Comparison of ENCODE assay signal across 7 mouse cellular contexts in the genomic region with DNA sequence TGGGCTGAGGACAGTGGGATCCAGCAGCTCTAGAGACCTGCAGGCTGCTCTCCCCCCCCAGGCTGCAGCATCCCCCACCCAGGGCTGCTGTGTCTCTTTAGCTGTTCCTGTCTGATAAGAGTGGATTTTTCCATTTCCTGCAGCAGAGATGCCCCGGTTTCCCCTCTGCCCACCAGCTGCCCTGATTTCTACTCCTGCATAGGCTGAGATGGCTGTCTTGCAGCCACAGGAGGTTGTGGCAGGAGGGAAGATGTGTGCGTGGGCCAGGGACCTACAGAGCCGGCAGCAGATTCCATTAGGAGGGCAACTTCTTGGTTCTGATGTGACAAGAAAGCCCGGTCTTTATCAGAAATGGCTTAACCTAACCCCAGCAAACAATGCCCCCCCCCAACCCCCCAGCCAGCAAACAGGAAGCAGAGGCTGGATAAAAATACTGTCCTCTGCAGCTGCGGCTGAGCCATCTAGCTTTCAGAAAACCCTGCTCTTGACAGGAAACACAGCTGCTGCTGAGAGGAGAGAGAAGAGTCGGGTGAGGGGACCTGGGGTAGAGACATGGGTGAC. TPM values are rescaled to one million over a fixed set of nuclear protein-coding genes. Genes with fewer than 3 reads are reported as not detected.
DNase-seq lines count a peak whose midpoint lies in the region; ATAC-seq and TF ChIP-seq lines count a peak whose summit lies in the region.

No protein-coding gene starts in this region.

- no peak overlapping the region for H3K9ac ChIP-seq in intestine, embryonic 15.5 days
- no peak overlapping the region for H3K9ac ChIP-seq in intestine, postnatal 0 days (ENCODE audit: low read depth, low read length)

- no peak overlapping the region for H3K4me3 ChIP-seq in intestine, embryonic 15.5 days (replicated peaks)
- no peak overlapping the region for H3K4me3 ChIP-seq in intestine, postnatal 0 days (ENCODE audit: low read depth, low read length)

- TF ChIP-seq CTCF in intestine, postnatal 0 days (IDR thresholded peaks at IDR 0.05; ENCODE audit: low read depth) = no peak

- peak; percentile 13 for DNase-seq in c-Kit-positive CD71-negative TER-119-negative erythroid progenitor cells, embryonic 14.5 days (ENCODE audit: low read depth)
- DNase-seq in retina, embryonic 14.5 days (ENCODE audit: low spot score) = no peak
- no peak for DNase-seq in c-Kit-positive CD71-positive TER-119-positive erythroid progenitor cells, embryonic 14.5 days (ENCODE audit: low spot score)

- H3K27me3 ChIP-seq in intestine, embryonic 15.5 days (replicated peaks) = no peaks in the 10 kb centered on the region; the same call in 1 of the 2 replicates
- no peaks in the 10 kb centered on the region for H3K27me3 ChIP-seq in intestine, postnatal 0 days (replicated peaks; ENCODE audit: control insufficient read depth, insufficient read depth, low read length)

- H3K27ac ChIP-seq in intestine, embryonic 15.5 days = peak overlapping the region; percentile 32; the same call in 1 of the 2 replicates
- no peak overlapping the region for H3K27ac ChIP-seq in intestine, postnatal 0 days (ENCODE audit: low read depth, low read length)

- peaks cover 9% of the 10 kb centered on the region; the same call in 1 of the 2 replicates for H3K4me1 ChIP-seq in intestine, embryonic 15.5 days (replicated peaks)
- no peaks in the 10 kb centered on the region for H3K4me1 ChIP-seq in intestine, postnatal 0 days (replicated peaks; ENCODE audit: control insufficient read depth, insufficient read depth, low read length)

- H3K36me3 ChIP-seq in intestine, embryonic 15.5 days = no peaks in the 10 kb centered on the region
- H3K36me3 ChIP-seq in intestine, postnatal 0 days (ENCODE audit: control insufficient read depth, insufficient read depth) = no peaks in the 10 kb centered on the region

- no peaks in the 10 kb centered on the region for H3K9me3 ChIP-seq in intestine, embryonic 15.5 days
- no peaks in the 10 kb centered on the region for H3K9me3 ChIP-seq in intestine, postnatal 0 days (ENCODE audit: control insufficient read depth)

- WGBS in intestine, embryonic 15.5 days = 25% methylated on average over 6 of the region's 6 CpGs
- WGBS in intestine, postnatal 0 days = 29% methylated on average over 6 of the region's 6 CpGs

- no peak for ATAC-seq in intestine, embryonic 15.5 days
- no peak for ATAC-seq in intestine, postnatal 0 days
- peak; percentile 38 for ATAC-seq in CD4-positive, CD25-positive, alpha-beta regulatory T cell, adult 4 months
- peak; percentile 52 for ATAC-seq in megakaryocyte progenitor cell, adult 5-6 weeks (replicated peaks; ENCODE audit: poor library complexity)

- H3K4me2 ChIP-seq in intestine, embryonic 15.5 days (replicated peaks) = no peak overlapping the region
- H3K4me2 ChIP-seq in intestine, postnatal 0 days (replicated peaks; ENCODE audit: low read depth) = no peak overlapping the region

RNA-seq across cellular contexts. Expression of gene Fam83d, which starts 44.8 kb away (rescaled TPM):
- 43.7 and 45.4 TPM in 2 replicates for polyA plus RNA-seq in intestine, embryonic 15.5 days (2015; fragmentation: Nextera tagmentation; extraction: Ambion mirVana)
- polyA plus RNA-seq in intestine, postnatal 0 days (2015; fragmentation: Nextera tagmentation; extraction: Ambion mirVana) = 15.0 and 15.4 TPM in 2 replicates
- under 1 TPM; 0.32 to 0.53 TPM for polyA plus RNA-seq in CD4-positive, CD25-positive, alpha-beta regulatory T cell, adult 4 months (2017; shearing (Covaris generic))
- total RNA-seq in megakaryocyte progenitor cell, adult 5-6 weeks (2015) = 8.9 and 9.3 TPM in 2 replicates
- total RNA-seq in megakaryocyte progenitor cell, adult 5-6 weeks (2017) = 5.9 and 7.6 TPM in 2 replicates

RNA-seq across cellular contexts. Expression of gene Ppp1r16b, which starts 57.9 kb away (rescaled TPM):
- polyA plus RNA-seq in intestine, embryonic 15.5 days (2015; fragmentation: Nextera tagmentation; extraction: Ambion mirVana) = 4.1 and 4.2 TPM in 2 replicates
- polyA plus RNA-seq in intestine, postnatal 0 days (2015; fragmentation: Nextera tagmentation; extraction: Ambion mirVana) = 3.3 and 3.4 TPM in 2 replicates
- polyA plus RNA-seq in CD4-positive, CD25-positive, alpha-beta regulatory T cell, adult 4 months (2017; shearing (Covaris generic)) = 100 to 1,000 TPM; 121 to 150 TPM
- total RNA-seq in megakaryocyte progenitor cell, adult 5-6 weeks (2015) = 0.17 and 0.30 TPM in 2 replicates
- 0.07 and 0.08 TPM in 2 replicates for total RNA-seq in megakaryocyte progenitor cell, adult 5-6 weeks (2017)

Comparison
In these comparisons a context has a peak if more than half of its experiments do, and no peak if none do; other contexts are left out.
1. ATAC-seq: peak in CD4-positive, CD25-positive, alpha-beta regulatory T cell, adult 4 months (single experiment) and megakaryocyte progenitor cell, adult 5-6 weeks (single experiment); none in intestine, embryonic 15.5 days (single experiment) and intestine, postnatal 0 days (single experiment).
2. RNA of gene Fam83d, which starts 44.8 kb away (polyA plus RNA-seq): 43.7 to 45.4 TPM in intestine, embryonic 15.5 days and 15.0 to 15.4 TPM in intestine, postnatal 0 days; 0.32 to 0.53 TPM in CD4-positive, CD25-positive, alpha-beta regulatory T cell, adult 4 months; every median in the first group is over 10 times any median in the second.
3. RNA of gene Ppp1r16b, which starts 57.9 kb away (polyA plus RNA-seq): 121 to 150 TPM in CD4-positive, CD25-positive, alpha-beta regulatory T cell, adult 4 months; 4.1 to 4.2 TPM in intestine, embryonic 15.5 days and 3.3 to 3.4 TPM in intestine, postnatal 0 days; every median in the first group is over 10 times any median in the second.